Mouse (Mus musculus): ENCODE results near the gene Frmd6.

GRCm38 (mm10) chr12:70911676-70912379 lies 86.5 kb downstream of the Frmd6 start:
- no peak for TF ChIP-seq CEBPB (IDR thresholded peaks at IDR 0.05; ENCODE audit: insufficient read depth, poor library complexity, severe bottlenecking)
- TF ChIP-seq POLR2A (IDR thresholded peaks at IDR 0.05; ENCODE audit: insufficient read length, low read depth): no peak
- TF ChIP-seq MAX (IDR thresholded peaks at IDR 0.05; ENCODE audit: low read depth): no peak
- no peak for TF ChIP-seq REST (IDR thresholded peaks at IDR 0.05; ENCODE audit: insufficient read depth, insufficient read length)
- TF ChIP-seq POLR2AphosphoS2 (IDR thresholded peaks at IDR 0.05; ENCODE audit: insufficient read length, low read depth): no peak
- TF ChIP-seq MYOD1 (IDR thresholded peaks at IDR 0.05; ENCODE audit: control insufficient read depth in 1 of 3, insufficient read length in 2 of 3, low read depth in 2 of 3): no peak
